Mouse (Mus musculus) CH12.LX (cell line): ENCODE data around the gene Ptgdr2.

ENCODE experiments used
- CTCF ChIP-seq, 2 experiments: IDR thresholded peaks in 1 of 2; conservative IDR thresholded peaks in 1 of 2; 2 replicates each; pipeline ENCODE4 v1.5.1; 2011 to 2012; ENCODE audit warnings: low read depth in 2 of 2, low read length in 2 of 2, improper control_type of control experiment in 1 of 2, inconsistent platforms in 1 of 2, mild to moderate bottlenecking in 1 of 2, moderate library complexity in 1 of 2
- EP300 ChIP-seq: IDR thresholded peaks from 2 replicates; pipeline ENCODE4 v1.6.1; 2011; ENCODE audit warnings: low read length, improper control_type of control experiment
- GABPA ChIP-seq: IDR thresholded peaks from 2 replicates; pipeline ENCODE4 v1.6.1; 2012; ENCODE audit warnings: low read depth, low read length, improper control_type of control experiment, inconsistent platforms; ENCODE audit not compliant: insufficient replicate concordance
- JUN ChIP-seq: IDR thresholded peaks from 2 replicates; pipeline ENCODE4 v1.6.1; 2011; ENCODE audit warnings: low read depth, mild to moderate bottlenecking, low read length, improper control_type of control experiment, moderate library complexity; ENCODE audit not compliant: insufficient read depth
- JUND ChIP-seq: conservative IDR thresholded peaks from 2 replicates; pipeline ENCODE4 v1.6.1; 2011; ENCODE audit warnings: low read depth, low read length, improper control_type of control experiment
- MXI1 ChIP-seq: IDR thresholded peaks from 2 replicates; pipeline ENCODE4 v1.6.1; 2011; ENCODE audit warnings: mild to moderate bottlenecking, low read depth, low read length, improper control_type of control experiment
- MYC ChIP-seq: IDR thresholded peaks from 2 replicates; pipeline ENCODE4 v1.6.1; 2011; ENCODE audit warnings: low read depth, mild to moderate bottlenecking, improper control_type of control experiment, low read length
- POLR2A ChIP-seq: IDR thresholded peaks from 2 replicates; pipeline ENCODE4 v1.6.1; 2011; ENCODE audit warnings: low read depth, mild to moderate bottlenecking, improper control_type of control experiment, low read length
- RAD21 ChIP-seq: IDR thresholded peaks from 2 replicates; pipeline ENCODE4 v1.6.1; 2011; ENCODE audit warnings: low read depth, mild to moderate bottlenecking, low read length, improper control_type of control experiment, moderate library complexity
- TBP ChIP-seq: conservative IDR thresholded peaks from 2 replicates; pipeline ENCODE4 v1.6.1; 2011; ENCODE audit warnings: low read depth, low read length, improper control_type of control experiment
- UBTF ChIP-seq: IDR thresholded peaks from 2 replicates; pipeline ENCODE4 v1.6.1; 2012; ENCODE audit warnings: low read depth, mild to moderate bottlenecking, inconsistent platforms, low read length, improper control_type of control experiment, moderate library complexity
- USF2 ChIP-seq: conservative IDR thresholded peaks from 2 replicates; pipeline ENCODE4 v1.6.1; 2011; ENCODE audit warnings: low read depth, low read length, improper control_type of control experiment
- ZKSCAN1 ChIP-seq: IDR thresholded peaks from 2 replicates; pipeline ENCODE4 v1.6.1; 2012; ENCODE audit warnings: low read depth, inconsistent platforms, low read length, improper control_type of control experiment, borderline replicate concordance

- TF ChIP-seq CTCF (conservative IDR thresholded peaks at IDR 0.05 in 1 of 2, IDR thresholded peaks at IDR 0.05 in 1 of 2; ENCODE audit: low read depth in 2 of 2, low read length in 2 of 2) (no peak), EP300 (no peak), JUND (no peak), POLR2A (no peak), ZKSCAN1 (no peak), RAD21 (no peak), UBTF (no peak), TBP (no peak), USF2 (no peak), GABPA (no peak), MYC (no peak), MXI1 (no peak), JUN (no peak)
Measured at GRCm38 (mm10) chr19:10935029-10935428, 1.9 kb upstream of the Ptgdr2 start.
